Mouse (Mus musculus) retina, embryonic 14.5 days (tissue): Measurements from ENCODE around the gene Arhgap15.

ENCODE experiments used
- DNase-seq: peaks from one replicate; pipeline ENCODE4 v3.0.0-alpha.2; 2015; ENCODE audit warnings: low spot score

The Arhgap15 gene

GRCm38 (mm10) chr2:44029865-44030264 is 281.2 kb downstream of the Arhgap15 start:
- no peak for DNase-seq

- DNase-seq = no peak
Measured at GRCm38 (mm10) chr2:44039522-44040203, 291.0 kb downstream of the Arhgap15 start.

DNA sequence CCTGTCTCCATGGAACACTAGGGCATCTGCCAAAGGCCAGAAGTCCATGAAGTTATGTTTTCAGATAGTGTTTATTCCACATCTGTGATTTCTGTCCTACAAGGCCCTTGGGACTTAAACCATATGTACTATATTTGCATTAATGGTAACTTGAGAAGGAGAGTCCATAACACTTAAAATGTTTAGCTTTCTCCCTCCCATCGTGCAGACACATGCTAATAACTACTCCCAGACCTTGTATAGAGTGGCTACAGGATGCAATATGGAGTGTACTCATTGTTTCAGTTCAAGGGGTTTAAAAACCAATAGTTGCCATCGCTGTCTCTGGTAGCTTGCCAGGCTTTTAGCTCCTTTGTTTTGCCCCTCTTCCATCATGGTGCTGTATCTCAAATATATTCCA is 295.5 kb downstream of the Arhgap15 start:
- no peak for DNase-seq

DNA sequence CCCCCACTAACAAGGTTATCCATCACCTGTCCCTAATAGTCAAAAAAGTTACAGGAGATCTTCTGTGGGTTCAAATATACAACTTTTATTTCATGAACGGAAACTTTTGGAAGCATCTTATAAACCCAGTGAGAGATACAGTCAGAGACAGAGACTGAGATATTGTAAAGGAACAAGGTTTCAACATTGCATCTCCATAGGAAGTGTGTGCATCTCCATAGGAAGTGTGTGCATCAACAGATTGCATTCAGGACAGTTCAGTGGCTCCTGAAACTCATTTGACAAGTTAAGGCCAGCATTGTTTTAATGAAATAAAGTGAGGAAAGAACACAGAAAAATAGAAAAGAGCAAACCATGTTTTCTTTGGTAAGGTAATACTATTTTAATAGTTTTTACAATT is 296.0 kb downstream of the Arhgap15 start:
- DNase-seq = no peak

DNA sequence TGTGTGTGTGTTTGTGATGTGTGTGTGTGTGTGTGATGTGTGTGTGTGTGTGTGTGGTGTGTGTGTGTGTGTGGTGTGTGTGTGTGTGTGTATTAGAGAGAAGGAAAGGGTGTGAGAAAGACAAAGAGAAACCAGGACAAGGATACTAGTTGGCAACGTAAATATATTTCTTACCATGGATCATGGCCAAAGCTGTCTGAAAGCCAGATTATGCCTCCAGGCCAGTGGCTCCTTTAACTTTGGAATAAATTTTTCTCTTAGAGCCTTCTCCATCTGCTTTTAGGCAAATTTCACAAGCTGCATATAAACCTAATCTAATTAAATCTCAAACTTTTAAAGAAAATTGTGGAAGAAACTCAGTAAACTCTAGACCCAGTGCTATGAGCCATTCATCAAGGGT is 296.6 kb downstream of the Arhgap15 start:
- DNase-seq = no peak

- peak; percentile 3 for DNase-seq
Measured at GRCm38 (mm10) chr2:44060306-44060705, 311.7 kb downstream of the Arhgap15 start.

DNA sequence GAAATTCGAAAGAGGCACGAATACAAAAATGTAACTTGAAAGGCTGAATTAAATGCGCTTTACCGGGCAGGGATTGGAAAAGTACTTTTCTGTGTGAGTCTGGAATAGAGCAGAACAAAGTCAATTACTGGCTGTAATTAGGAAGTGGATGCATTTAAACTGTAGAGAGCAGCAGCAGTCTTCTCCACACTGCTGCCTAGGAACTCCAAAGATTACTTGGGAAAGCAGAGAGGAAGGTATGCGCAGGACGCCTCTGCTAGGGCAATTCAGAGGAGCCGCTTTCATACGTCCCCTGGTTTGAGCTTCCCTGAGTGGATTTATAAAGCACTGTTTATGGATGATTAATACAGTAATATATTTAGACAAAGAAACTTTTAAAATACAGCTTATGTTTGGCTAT is 312.1 kb downstream of the Arhgap15 start:
- DNase-seq = peak; percentile 25

DNA sequence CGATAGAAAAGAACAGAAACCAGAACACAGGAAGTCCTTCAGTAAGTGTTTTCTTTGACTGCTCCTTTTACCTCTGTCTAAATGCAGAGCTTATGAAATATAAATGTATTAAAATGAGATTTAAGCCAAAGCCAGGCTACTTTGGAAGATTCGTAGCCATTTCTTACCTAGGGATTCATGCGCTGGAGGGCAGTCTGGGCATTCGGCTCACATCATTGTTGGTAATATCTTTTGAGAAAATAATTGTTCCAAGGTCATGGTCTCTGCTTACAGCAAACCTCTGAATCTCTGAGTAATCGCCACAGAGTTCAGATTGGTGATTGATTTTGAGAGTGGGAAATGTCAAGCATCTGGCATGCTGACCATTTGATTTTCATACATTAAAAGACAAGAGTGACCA is 316.4 kb downstream of the Arhgap15 start:
- DNase-seq = no peak

DNA sequence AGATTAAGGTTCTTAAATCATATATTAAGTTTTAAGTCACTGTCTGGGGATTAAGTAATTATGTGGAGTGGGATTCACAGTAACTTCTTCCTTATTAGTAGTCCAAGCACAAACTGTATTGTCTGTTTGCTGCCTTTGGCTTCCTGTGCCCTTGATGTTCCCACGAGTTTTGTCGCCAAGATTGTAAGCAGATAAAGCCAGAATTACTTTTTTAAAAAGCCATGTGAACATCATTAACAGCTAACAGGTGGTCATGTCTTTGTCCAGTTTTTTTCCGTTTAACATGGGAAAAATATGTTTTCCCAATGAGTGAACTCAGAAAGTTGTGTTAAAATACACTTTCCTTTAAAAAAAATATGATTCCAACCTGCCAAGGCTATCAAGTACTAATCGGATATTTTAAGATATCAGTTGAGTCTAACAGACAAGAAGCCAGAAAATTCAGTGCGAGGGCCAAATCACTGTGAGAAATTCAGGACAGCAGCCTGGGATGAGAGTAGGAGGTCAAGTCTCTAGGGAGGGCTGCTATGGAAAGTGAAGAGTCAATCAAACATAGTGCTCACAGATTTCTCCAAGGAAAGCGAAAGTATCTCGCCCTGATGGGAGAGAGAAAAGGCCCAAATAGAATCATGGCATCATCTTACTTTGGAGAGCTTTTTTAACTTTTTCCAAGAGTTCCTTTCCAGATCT is 319.7 kb downstream of the Arhgap15 start:
- DNase-seq = no peak

DNA sequence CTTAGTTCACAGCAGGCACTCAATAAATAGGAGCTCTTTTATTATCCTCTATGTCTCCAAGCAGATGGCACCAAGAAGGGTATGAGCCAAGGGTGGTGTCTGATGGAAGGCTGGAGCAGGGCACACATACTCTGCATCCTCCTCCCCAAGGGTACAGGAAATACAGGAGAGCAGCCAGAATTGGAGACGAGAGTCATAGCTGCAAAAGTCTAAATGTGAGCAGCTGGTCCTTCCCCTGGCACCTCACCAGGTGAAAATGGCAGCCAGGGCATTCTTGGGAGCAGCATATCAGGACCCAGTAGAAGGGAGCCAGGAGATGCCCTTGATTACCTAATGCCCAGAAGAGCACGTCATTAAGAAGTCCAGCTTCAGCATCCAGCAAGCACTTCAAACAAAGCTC is 320.3 kb downstream of the Arhgap15 start:
- no peak for DNase-seq

- DNase-seq = no peak
Measured at GRCm38 (mm10) chr2:44076570-44076969, 327.9 kb downstream of the Arhgap15 start.

- DNase-seq = no peak
Measured at GRCm38 (mm10) chr2:44080530-44080929, 331.9 kb downstream of the Arhgap15 start.

DNA sequence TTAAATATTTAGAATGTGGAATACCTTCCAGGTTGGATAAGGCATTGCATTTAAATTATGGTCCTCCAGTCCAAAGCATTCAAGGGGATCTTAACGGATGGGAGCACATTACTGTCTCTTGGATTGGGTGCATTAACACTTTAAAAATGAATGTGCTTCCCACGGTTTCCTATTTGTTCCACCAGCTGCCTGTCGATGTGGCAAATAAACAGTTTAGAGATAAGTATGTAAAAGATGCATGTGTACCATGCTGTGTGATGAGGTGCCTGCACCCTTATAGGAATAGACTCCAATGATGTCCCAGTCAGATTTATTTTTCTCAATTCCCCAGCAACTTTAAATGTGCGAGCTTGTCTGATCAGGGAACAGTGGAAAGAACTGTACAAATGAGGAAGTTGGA is 332.6 kb downstream of the Arhgap15 start:
- DNase-seq = no peak

- DNase-seq = no peak
Measured at GRCm38 (mm10) chr2:44084471-44084870, 335.8 kb downstream of the Arhgap15 start.

DNA sequence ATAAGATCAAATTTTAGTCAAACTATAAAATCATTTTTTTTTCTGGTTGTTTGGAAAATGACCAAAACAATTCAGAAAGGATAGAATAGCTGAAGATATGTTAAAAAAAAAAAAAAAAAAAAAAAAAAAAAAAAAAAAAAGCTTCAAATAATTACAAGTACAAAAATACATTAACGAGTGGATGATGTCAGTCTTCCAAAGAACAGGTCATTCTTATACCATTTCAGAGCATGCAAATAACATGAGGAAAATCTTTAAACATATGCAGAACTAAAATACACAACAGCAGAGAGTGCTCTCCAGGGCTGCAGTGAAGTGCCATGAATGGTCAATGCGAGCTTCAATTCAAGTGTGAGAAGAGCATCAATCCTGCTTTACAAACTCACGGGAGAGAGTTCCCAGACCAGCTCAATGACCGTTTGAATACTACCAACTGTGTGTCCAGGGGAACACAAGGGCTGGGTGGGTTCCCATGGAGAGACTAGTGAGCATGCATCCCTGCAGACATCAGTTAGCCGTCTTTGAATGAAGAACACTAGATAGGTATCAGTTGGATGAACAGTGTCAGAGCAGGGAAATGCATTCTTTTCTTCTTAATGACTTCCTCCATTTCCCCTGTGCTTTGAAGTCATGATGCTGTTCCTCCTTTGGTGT is 337.9 kb downstream of the Arhgap15 start:
- no peak for DNase-seq

DNA sequence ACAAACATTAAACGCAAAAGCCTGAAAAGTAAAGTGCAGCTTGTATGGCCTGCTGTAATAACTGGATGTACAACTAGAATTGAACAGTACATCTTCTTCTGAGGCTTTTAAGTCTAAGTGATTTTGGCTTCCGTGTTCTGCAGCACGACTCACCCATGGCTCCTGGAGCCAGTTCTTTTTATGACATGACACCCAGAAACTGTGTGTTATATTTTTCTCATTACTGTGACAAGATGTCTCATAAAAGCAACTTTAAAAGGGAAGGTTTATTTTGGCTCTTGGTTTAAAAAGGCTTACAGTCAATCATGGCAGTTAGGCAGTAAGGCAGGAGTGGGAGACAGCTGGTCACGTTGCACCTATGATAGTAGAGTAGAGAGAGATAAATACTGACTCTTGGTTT is 349.9 kb downstream of the Arhgap15 start:
- DNase-seq = no peak

DNA sequence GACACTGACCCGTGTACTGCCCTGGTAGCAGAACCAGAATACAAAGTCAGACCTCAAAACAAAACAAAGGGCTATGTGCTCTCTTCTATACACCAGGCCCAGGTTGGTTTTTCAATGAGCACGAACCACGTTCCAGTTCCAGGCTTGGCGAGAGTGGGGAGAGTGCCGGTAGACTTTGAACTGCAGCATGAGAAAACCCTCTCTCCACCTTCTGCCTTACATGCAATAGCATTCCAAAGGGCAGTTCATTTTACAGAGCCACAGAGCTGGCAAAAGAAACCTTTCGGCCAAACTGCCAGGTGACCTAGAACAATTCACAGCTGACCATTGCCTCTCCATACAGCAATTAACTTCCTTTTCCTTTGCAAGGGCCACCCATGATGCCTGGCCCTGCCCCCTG is 353.7 kb downstream of the Arhgap15 start:
- no peak for DNase-seq

GRCm38 (mm10) chr2:44103321-44103720 is 354.7 kb downstream of the Arhgap15 start:
- no peak for DNase-seq

DNA sequence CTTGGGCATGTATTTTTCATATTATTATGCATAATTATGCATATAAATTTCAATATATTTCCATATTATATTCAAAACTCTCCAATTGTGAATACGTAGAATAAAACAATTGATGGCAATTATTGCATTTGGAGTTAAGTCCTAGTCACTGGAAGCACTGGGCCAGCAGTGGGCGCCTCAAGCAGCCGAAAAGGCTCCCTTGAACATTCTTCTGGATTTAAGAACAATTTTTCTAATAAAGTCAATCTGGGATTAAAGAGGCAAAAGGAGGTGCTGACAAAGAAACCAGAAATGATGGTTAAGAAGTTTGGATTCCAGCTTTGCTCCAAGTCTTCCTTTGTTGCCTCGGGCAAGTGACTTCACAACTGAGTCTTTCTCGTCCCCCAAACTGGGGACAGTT is 355.1 kb downstream of the Arhgap15 start:
- no peak for DNase-seq

DNA sequence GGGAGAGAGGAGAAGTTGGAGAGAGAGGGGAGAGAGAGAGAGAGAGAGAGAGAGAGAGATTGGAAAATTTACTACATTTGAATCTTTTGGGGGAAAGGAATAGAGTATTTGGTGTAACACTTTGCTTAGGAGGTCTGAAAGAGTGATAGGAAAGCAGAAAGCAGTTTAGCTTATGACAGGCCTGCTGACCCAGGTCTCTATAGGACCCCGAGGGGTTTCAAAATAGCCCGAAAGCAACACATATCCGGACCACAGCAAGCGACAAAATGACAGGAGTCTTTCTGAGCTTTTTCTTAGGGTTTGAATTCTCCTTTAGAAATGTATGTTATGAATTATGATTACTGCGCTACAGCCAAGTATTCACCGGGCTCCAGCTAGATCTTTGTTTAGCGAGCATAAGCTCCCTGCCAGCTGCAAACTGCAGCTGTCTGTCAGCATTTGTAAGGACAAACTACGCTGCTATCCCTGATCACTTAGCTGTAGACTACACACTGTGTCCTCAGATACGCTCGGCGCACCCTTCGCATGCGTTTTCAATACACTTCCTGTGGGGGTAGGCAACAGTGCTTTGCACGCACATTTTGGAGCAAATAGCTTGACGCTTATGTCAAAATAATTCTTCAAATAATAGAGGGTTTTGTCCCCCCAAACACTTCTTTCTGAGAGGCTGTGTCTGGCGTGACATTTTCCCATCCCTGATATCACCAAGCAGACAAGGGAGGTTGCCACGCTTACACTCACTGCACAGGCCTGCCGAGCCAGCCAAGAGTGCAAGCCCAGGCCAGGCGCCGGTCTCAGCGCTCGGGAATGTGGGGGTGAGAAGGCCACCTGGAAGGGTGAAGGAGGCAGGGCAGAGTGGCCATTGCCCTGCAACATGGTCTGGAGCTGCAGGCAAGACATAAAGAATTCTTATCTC is 355.9 kb downstream of the Arhgap15 start:
- DNase-seq = peak; percentile 27

DNA sequence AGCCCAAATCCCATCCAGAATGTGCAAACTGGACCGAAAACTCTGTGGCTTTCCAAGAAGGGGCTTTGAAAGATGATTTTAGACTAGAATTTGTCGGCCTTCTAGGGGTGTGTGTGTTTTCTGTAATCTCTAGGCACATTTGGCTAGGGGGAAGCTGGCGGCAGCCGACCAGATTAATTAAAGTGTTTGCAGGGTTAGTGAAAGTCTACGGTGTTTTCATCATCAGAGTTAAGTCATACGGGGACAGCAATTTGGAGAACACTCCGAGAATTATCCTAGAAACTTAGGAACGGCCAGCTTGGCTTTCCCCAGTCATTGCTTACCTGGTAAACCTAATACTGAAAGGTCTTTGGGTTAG is 356.6 kb downstream of the Arhgap15 start:
- no peak for DNase-seq

GRCm38 (mm10) chr2:44106359-44106758 is 357.7 kb downstream of the Arhgap15 start:
- DNase-seq = no peak
